Mouse (Mus musculus): ENCODE results near the gene Cpeb1.

Gene Cpeb1

DNA sequence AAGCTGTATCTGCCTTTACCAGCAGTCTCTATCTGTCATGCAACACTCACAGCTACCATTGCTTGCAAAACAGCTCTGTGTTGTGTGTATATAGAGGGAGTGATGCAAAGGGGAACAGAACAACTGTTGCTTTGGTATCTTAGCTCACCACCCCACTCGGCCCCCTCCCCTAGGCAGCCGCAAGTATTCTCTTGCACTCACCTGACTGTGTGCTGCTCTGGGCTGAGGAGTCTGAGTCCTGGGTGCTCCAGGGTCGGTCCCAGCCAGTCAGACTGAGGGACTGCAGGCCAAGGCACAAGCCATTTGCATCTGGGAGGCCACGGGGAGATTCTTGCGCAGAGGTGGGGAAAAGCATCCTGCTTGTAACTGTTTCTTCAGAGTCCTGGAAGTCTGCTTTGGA, 83.5 kb downstream of the Cpeb1 start:
- DNase-seq (ENCODE audit: low spot score) = no peak

GRCm38 (mm10) chr7:81369724-81370123, 85.5 kb downstream of the Cpeb1 start:
- no peak for DNase-seq (ENCODE audit: low spot score)

- DNase-seq (ENCODE audit: low spot score) = no peak
Observed at GRCm38 (mm10) chr7:81367946-81368345, 87.3 kb downstream of the Cpeb1 start.

- DNase-seq (ENCODE audit: low spot score) = no peak
Observed at GRCm38 (mm10) chr7:81356975-81357374, 98.3 kb downstream of the Cpeb1 start.

GRCm38 (mm10) chr7:81356360-81356759, 98.9 kb downstream of the Cpeb1 start:
- DNase-seq (ENCODE audit: low spot score) = no peak

GRCm38 (mm10) chr7:81355746-81356145, 99.5 kb downstream of the Cpeb1 start:
- no peak for DNase-seq (ENCODE audit: low spot score)

- no peak for DNase-seq (ENCODE audit: low spot score)
Observed at GRCm38 (mm10) chr7:81351826-81352225, 103.4 kb downstream of the Cpeb1 start.

DNA sequence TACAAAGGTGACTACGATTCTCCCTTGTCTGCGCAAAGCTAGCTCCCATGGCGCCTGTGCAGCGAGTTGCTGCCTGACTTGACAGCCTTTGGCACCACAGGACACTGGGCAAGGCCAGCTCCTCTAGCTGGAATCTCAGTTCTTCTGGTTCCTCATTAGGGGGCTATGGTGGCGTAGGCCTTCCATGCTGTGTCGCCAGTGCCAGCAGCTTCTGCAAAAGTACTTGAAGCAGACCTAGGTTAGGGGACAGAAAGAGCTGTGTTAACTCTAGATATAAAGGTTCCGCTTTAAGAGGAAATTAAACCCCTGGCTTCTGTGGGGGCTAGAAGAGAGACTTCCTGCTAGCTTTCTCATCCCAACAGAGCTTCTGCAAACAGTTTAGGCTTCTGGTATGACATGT, 107.1 kb downstream of the Cpeb1 start:
- DNase-seq (ENCODE audit: low spot score) = no peak

DNA sequence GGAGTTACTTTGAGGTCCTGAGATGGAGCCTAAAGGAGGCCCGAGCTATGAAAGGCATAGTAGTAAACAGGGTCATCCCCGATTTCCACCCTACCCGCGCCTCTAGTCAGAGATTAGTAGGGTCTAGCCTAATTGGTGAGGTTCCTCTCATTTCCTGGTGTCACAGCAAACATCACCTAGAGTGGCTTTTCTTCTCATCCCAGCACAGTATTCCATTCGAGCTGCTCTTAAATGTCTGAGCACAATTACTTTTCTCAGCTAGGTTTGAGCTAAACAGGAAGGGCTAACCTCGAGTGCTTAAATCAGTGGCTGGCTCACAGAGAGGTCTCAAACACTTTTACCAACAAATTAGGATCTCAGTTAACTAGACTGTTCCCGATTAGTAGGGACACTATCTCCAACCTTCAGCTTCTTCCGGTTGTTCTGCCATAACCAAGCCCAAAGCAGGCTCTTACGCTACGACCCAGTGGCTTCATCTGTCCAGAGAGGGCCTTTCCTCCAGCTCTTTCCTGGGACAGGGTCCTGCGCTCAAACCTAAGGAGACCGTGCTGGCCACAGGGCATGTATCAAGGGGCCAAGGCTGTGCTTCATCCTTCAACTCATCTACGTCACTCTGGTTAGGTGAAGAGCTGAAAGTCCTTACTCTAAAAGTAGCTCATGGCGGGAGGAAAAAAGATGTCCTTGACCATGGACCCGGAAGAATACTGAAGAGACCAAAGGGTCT, 109.7 kb downstream of the Cpeb1 start:
- no peak for DNase-seq (ENCODE audit: low spot score)

DNA sequence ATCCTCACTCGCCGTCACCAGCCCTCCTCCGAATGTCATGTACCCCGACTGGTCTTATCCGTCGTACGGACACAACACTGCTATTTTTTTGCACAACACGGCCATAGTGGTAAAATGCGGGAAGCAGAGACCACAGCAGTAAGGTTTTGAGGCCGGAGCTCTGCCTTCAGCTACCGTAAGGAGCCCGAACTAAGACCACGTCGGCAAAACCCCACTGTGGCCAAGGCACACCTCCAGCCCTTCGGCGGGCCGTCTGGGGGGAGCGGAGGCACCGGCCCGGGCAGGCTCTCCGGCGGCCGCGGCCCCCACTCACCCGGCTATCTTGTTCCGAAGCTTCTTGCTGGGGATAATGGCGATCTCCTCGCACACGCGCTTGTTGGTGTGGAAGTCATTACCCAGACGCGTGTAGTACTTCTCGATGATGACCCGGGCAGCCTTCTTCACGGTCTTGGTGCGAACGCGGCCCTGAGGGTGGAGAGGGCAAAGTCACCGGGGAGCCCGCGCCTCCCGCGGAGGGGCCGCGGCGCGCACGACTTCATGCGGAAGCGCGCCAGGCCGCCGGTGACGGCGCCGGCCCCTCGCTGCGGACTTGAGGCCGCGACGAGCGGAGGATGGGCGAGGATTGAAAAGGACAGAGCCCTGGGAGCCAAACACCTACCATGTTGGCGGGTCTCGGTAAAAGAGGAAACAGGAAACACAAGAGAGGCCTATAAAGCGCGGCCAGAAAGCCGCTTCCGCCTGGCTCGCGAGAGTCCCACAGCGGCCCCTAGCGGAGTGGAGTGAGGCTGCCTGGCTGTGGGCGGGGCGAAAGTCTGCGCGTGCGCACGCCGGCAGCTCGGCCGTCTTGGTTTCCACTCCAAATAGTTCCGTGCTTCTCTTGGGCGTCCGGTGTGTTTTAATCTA, 110.5 kb downstream of the Cpeb1 start, which contains the start of gene Rps17:
Gene Rps17, minus strand, starts transcription at position 711 of the 903 bp plus-strand sequence.
- peak; percentile 96 for DNase-seq (ENCODE audit: low spot score)

DNA sequence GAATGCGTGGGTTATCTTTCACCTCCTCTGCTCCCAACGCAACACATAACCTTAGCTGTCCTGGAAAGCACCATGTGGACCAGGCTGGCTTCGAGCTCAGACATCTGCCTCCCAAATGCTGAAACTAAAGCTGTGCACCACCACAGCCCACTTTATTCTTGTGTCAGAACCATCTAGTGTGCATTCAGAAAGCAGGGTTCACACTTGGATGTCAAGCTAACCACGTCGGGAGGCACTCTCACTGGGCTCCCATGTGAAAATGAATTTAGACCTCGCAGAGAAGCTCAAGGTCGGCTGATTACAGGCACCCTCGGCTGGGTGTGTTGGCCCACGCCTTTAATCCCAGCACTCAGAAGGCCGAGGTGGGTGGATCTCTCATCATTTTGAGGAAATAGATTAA, 111.4 kb downstream of the Cpeb1 start:
- DNase-seq (ENCODE audit: low spot score) = peak; percentile 25

- peak; percentile 35 for DNase-seq (ENCODE audit: low spot score)
Observed at GRCm38 (mm10) chr7:81343316-81343715, 111.9 kb downstream of the Cpeb1 start.

DNA sequence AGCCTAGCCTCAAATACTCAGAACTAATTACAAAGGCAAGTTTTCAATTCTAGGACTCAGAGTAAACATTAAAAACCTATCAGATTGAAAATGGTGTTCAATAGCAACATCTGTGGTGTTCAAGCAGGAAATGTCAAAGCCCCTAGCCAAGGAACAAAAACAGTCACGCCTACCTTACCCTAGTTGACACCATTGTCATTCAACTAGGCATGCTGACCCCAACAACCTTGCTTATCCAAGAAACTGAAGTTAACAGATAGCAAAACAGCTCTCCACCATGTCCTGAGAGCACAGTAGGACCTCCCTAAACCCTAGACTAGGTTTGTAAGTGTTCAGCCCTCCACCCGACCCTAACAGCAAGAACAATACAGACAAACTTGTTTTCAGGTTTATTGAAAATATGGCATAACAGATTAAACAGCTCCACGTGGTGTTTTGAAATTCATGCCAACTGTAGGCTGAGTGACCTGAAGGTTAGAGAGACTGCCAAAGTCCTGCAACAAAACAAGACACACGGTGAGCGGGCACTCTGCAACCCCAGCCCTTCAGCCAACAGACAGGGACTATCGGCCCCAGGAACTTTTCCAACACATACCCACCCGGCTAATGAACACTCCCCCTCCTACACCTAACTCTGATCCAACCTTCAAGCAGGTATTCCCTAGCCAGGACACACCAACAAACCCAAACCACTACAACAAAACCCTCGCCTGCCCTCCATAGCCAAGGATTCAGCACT, 112.7 kb downstream of the Cpeb1 start:
- no peak for DNase-seq (ENCODE audit: low spot score)

DNA sequence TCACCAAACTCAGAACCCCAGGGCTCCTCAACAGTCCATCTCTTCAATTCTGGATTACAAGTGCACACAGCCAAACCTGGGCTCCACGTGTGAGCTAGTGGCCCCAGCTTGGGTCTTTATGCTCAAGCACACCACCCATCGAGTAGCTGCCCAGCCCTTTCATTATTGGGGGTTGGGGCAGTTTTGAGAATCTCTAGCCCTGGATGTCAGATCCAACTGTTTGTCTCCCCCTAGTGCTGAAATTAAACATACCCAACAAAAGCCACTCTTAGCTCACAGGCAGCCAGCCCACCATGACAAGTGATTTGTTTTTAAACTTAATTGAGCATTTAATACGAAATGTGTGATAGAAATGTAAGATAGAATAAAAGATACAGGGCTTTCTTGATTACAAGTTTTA, 113.7 kb downstream of the Cpeb1 start:
- DNase-seq (ENCODE audit: low spot score) = peak; percentile 67

GRCm38 (mm10) chr7:81339783-81340182, 115.5 kb downstream of the Cpeb1 start:
- peak; percentile 53 for DNase-seq (ENCODE audit: low spot score)

DNA sequence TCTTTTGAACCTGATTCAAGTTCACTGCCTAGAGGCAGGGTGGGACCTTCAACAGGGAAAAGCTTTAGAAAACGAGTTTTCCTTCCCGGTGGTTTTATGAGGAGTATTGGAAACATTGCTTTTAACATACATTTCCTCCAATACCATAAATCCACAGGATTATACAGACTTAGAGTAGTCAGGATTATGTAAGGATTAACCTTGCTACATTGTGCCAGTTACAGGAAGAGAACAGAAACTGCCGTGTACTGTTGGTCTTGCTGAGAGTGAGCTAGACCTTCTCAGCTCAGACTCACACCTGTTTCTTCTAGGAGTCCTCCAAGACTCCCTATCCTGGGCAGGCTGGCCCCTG, 116.8 kb downstream of the Cpeb1 start:
- DNase-seq (ENCODE audit: low spot score) = no peak

DNA sequence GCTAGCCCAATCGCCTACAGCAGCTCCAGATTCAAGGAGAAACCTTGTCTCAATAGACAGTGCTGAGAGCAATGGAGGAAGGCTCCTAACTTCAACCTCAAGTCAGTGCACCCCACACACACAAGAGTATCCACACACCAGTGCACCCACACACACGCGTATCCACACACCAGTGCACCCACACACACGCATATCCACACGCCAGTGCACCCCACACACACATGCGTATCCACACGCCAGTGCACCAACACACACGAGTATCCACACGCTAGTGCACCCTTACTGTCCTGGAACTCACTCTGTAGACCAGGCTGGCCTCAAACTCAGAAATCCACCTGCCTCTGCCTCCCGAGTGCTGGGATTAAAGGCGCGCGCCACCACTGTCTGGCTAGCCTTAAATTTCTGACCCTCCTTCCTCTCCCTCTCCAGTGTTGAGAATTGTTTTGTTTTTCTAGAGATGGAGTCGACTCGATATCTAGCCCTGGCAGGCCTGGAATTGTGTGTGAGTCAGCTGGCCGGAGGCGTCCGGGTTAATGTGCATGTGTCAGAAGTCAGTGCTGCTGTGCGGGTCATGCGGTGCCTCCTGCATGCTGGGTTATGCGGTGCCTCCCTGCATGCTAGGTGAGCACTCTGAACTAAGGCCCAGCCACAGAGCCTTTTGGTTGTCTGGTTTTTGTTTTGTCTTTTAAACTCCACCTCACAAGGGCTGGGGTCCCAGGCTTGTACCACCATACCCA, 117.3 kb downstream of the Cpeb1 start:
- no peak for DNase-seq (ENCODE audit: low spot score)

DNA sequence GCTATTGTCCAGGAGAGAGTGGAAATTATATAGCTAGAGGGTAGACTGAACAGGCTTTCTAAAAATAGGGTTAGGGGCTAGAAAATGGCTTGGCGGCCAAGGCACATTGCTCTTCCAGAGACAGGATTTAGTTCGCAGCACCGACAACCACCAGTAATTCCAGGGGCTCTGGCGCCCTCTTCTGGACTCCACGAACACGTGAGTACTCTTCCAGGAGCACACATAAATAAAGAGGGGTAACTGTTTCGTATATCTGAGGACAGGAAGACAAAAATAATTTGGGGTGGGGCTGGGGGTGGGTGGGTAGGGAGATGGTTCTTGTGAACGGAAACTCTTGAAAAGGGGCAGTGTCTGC, 118.9 kb downstream of the Cpeb1 start:
- DNase-seq (ENCODE audit: low spot score) = peak; percentile 59

- peak; percentile 61 for DNase-seq (ENCODE audit: low spot score)
Observed at GRCm38 (mm10) chr7:81335705-81336431, 119.4 kb downstream of the Cpeb1 start.

- no peak for DNase-seq (ENCODE audit: low spot score)
Observed at GRCm38 (mm10) chr7:81331851-81332250, 123.4 kb downstream of the Cpeb1 start.

DNA sequence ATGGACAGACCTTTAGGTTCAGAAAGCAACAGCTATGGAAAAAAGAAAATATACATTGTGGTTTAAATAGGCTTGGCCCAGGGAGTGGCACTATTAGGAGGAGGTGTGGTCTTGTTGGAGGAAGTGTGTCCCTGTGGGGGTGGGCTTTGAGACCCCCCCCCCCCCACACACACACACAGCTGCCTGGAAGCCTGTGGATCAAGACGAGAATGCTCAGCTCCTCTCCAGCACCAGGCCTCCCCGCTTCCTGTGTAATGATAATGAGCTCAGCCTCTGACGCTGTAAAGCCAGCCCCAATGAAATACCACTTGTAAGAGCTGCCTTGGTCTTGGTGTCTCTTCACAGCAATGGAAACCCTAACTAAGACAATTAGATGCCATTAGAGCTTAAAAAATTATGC, 124.5 kb downstream of the Cpeb1 start:
- DNase-seq (ENCODE audit: low spot score) = no peak

Measured in MN1 (cell line).